Mouse (Mus musculus) kidney, embryonic 15.5 days (tissue): Measurements from ENCODE around the gene Gbp5. TPM values are rescaled to one million over a fixed set of nuclear protein-coding genes. Genes with fewer than 3 reads are reported as not detected.

Experiments used
- ATAC-seq: fragments of 200-750 bp; cut with Nextera tagmentation; replicated peaks from 2 replicates; pipeline ENCODE4 v1.8.0; 2017; ENCODE audit warnings: moderate TSS enrichment; ENCODE audit not compliant: low FRiP score
- H3K27ac ChIP-seq: fragments of 300-500 bp; sonication (generic); 2 replicates; pipeline ENCODE4 v1.5.1; 2015; ENCODE audit warnings: mild to moderate bottlenecking, inconsistent platforms
- H3K27me3 ChIP-seq: fragments of 300-500 bp; sonication (generic); 2 replicates; pipeline ENCODE4 v1.6.1; 2015; ENCODE audit warnings: inconsistent platforms
- H3K36me3 ChIP-seq: fragments of 300-500 bp; sonication (generic); 2 replicates; pipeline ENCODE4 v1.6.1; 2015; ENCODE audit warnings: inconsistent platforms
- H3K4me1 ChIP-seq: fragments of 300-500 bp; sonication (generic); 2 replicates; pipeline ENCODE4 v1.6.1; 2015; ENCODE audit warnings: inconsistent platforms
- H3K4me2 ChIP-seq: fragments of 300-500 bp; sonication (generic); 2 replicates; pipeline ENCODE4 v1.6.1; 2015; ENCODE audit warnings: moderate library complexity, mild to moderate bottlenecking, inconsistent platforms
- H3K4me3 ChIP-seq: fragments of 300-500 bp; sonication (generic); replicated peaks from 2 replicates; pipeline ENCODE4 v1.5.1; 2015; ENCODE audit warnings: mild to moderate bottlenecking, inconsistent platforms
- H3K9ac ChIP-seq: fragments of 300-500 bp; sonication (generic); 2 replicates; pipeline ENCODE4 v1.6.1; 2015; ENCODE audit warnings: mild to moderate bottlenecking, inconsistent platforms
- H3K9me3 ChIP-seq: fragments of 300-500 bp; sonication (generic); replicated peaks from 2 replicates; pipeline ENCODE4 v1.6.1; 2016; ENCODE audit warnings: inconsistent platforms
- WGBS: fragments of 180-500 bp; shearing (Covaris S2); methylation state at CpG from one replicate; pipeline ENCODE4 v1.1.7; 2015; ENCODE audit warnings: mixed read lengths; 5-methylcytosine and 5-hydroxymethylcytosine counted together
- polyA plus RNA-seq: library from polyadenylated mRNA; unstranded; fragments of >200 nt; fragmentation: Nextera tagmentation; extraction: Ambion mirVana; gene quantifications from 2 replicates; pipeline ENCODE4 v1.2.1, GENCODE M21; 2015

The Gbp5 gene
- polyA plus RNA-seq = 0.06 TPM in 2 replicates

DNA sequence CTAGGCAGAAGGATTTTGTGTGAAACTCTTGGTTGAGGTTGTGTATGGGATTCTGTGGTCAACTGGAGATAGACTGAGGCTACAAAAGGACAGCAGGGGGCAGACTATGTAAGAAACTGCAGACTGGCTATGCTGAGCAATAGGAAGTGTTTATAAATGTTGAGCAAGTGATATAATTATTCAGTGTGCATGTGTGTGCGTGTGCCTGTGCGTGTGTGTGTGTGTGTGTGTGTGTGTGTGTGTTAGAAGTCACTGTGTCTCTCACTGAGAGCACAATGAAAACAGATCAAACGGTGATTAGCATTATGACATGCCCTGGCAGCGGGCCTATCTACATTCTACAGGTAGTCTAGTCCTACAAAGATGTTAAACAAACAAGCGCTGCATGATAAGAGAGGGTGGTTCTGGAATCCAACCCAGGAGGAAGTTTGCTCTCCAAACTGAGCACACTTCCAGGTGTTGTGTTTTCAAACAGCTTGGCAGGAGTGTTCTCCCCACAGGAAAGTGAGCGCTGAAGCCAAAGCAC, at the start of gene Gbp5:
Gene Gbp5 (plus strand): TSS at position 443 of the 526 bp plus-strand sequence.
- H3K27me3 ChIP-seq = peaks cover 15% of the 10 kb centered on the region; the same call in 1 of the 2 replicates
- WGBS = 71% methylated on average over 6 of the region's 6 CpGs
- no peak; the same call in 1 of the 2 replicates for ATAC-seq
- H3K4me2 ChIP-seq = no peak within 1 kb of the TSS
- H3K36me3 ChIP-seq = no peaks in the 10 kb centered on the region
- no peak within 1 kb of the TSS for H3K27ac ChIP-seq
- no peaks in the 10 kb centered on the region for H3K9me3 ChIP-seq
- H3K9ac ChIP-seq = no peak within 1 kb of the TSS
- no peaks in the 10 kb centered on the region for H3K4me1 ChIP-seq
- H3K4me3 ChIP-seq = no peak within 1 kb of the TSS

- Histone ChIP-seq H3K9ac (no peak overlapping the region), H3K9me3 (no peaks in the 10 kb centered on the region), H3K36me3 (no peaks in the 10 kb centered on the region), H3K4me3 (no peak overlapping the region), H3K27ac (no peak overlapping the region), H3K4me1 (no peaks in the 10 kb centered on the region), H3K4me2 (no peak overlapping the region), H3K27me3 (no peaks in the 10 kb centered on the region)
- no peak for ATAC-seq
- 73% methylated on average over 7 of the region's 7 CpGs for WGBS
Measured at GRCm38 (mm10) chr3:142454198-142454597, 39.6 kb upstream of the Gbp5 start.

DNA sequence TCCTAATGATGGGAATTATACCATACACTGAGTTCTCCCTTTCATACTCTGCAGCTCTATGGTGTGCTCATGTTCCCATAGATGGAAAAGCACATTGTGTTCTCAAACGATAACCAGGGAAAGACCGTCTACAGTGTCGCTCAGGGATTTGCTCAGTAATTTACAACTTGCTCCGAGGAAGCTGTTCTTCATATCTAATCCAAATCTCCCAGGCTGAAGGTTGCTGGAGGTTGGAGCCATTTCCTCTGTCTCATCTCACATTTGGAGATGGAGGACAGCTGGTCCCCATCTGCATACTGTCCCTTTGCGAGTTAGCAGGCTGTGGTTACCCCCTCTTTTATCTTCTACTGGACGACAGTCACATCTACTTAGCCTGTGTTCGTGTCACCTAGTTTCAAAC, 34.5 kb upstream of the Gbp5 start:
- Histone ChIP-seq H3K27me3 (no peaks in the 10 kb centered on the region), H3K9me3 (no peaks in the 10 kb centered on the region), H3K27ac (no peak overlapping the region), H3K4me2 (no peak overlapping the region), H3K4me3 (no peak overlapping the region), H3K9ac (no peak overlapping the region), H3K36me3 (no peaks in the 10 kb centered on the region), H3K4me1 (0 out of 2 replicates have a peak, but pooled peaks cover 4% of the 10 kb centered on the region)
- ATAC-seq = peak; percentile 86
- WGBS = 36% methylated on average over 7 of the region's 7 CpGs

DNA sequence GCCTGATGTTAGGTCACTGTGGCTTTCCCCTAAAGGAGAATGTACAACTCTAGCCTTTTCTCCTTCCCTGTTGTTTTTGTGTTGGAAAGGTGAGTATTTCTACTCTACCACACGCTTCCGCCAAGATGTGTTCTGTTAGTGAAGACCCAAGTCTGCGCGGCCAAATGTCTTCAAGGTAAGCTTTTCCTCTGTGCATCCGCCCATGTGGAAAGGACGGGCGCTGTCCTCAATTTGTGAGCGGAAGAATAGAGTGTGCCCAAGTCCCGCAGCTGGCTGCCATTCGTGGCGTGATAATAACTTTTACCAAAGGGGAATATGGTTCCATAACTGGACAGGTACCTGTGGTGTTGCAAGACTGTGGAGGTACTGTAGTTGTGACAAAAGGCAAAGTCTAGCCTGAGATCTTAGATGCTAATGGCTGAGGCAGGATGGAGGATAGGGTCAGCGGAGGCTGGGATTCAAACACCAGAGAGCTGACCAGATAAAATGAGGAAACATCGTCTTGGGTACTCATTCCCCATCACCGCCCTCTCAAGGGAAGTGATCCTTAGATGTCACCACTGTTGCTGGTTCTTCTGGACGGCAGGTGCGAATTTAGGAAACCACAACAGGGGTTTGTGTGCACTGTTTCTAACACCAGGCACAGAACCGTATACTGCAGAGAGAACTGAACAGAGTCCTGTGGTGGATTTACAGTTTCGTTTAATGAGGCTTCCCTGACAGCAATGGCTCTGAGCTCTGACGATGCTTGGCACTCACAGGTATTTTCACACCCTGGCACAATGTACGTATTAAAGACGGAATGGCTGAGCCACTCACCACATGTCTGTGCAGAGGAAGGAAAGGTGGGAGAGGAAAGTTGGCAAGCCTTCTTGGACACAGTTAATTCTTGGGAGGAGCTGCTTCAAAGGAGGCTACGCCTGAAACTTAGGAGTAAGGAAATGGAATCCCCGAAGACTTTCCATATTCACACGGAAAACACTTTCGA, 30.7 kb upstream of the Gbp5 start:
- Histone ChIP-seq H3K4me3 (no peak overlapping the region), H3K9me3 (no peaks in the 10 kb centered on the region), H3K4me1 (0 out of 2 replicates have a peak, but pooled peaks cover 6% of the 10 kb centered on the region), H3K27me3 (no peaks in the 10 kb centered on the region), H3K9ac (no peak overlapping the region), H3K4me2 (no peak overlapping the region), H3K36me3 (no peaks in the 10 kb centered on the region), H3K27ac (no peak overlapping the region)
- no peak for ATAC-seq
- WGBS = 85% methylated on average over 25 of the region's 25 CpGs

DNA sequence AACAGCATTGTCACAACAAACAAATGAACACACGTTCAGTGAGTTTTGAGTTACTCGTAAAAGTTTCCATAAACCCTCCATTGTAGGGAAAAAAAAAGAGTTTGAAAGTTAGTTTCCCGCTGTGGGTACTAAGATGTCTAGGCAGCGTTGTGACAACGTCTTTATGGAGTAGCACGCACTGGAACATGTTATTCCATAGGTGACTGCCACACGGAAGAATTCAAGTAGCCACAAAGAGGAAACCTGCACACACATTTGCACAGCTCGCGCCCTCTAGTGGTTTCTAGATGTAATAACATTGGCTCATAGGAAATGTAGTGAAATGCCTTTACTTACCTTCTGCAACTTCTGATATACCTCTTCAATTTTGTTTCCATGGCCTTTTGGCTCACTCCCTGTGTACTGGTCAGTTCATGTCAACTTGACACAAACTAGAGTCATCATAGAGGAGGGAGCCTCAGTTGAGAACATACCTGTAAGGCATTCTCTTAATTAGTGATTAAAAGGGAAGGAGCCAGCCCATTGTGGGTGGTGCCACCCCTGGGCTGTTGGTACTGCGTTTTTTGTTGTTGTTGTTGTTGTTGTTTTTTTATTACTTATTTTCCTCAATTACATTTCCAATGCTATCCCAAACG, 19.3 kb upstream of the Gbp5 start:
- Histone ChIP-seq H3K27ac (no peak overlapping the region), H3K27me3 (no peaks in the 10 kb centered on the region), H3K9me3 (no peaks in the 10 kb centered on the region), H3K36me3 (no peaks in the 10 kb centered on the region), H3K4me3 (0 out of 2 replicates have a peak overlapping the region, but pooled peaks have one; percentile 21), H3K4me1 (0 out of 2 replicates have a peak, but pooled peaks cover 4% of the 10 kb centered on the region), H3K9ac (no peak overlapping the region), H3K4me2 (peak overlapping the region; percentile 51)
- ATAC-seq = peak; percentile 60; the same call in 1 of the 2 replicates
- 21% methylated on average over 11 of the region's 11 CpGs for whole genome bisulfite sequencing

GRCm38 (mm10) chr3:142475913-142476312, 17.9 kb upstream of the Gbp5 start:
- no peak overlapping the region for H3K9ac ChIP-seq
- H3K9me3 ChIP-seq = no peaks in the 10 kb centered on the region
- no peaks in the 10 kb centered on the region for H3K36me3 ChIP-seq
- H3K4me2 ChIP-seq = no peak overlapping the region
- no peak for ATAC-seq
- WGBS = 17% methylated on average over 4 of the region's 4 CpGs
- no peak overlapping the region for H3K27ac ChIP-seq
- H3K4me1 ChIP-seq = 0 out of 2 replicates have a peak, but pooled peaks cover 4% of the 10 kb centered on the region
- no peak overlapping the region for H3K4me3 ChIP-seq
- H3K27me3 ChIP-seq = no peaks in the 10 kb centered on the region

DNA sequence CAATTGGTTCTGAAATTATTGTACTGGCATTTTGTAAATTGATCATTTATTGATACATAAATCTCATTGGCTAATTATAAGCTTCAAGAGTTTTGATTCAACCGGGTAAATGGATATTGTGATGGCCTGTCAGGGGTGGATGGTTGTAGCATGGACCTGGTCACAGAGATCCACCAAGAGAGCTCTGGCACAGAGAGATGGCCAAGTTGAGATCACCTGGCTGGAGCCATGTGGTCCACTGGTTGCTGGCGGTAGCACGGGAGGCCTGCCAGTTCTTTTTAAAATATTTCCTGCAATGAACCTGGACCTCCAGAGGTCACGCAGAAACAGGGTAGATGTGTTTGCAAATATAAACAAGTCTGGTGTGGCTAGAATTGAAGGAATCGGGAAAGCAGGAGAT, 15.9 kb upstream of the Gbp5 start:
- Histone ChIP-seq H3K36me3 (no peaks in the 10 kb centered on the region), H3K4me3 (no peak overlapping the region)
- 79% methylated on average over 5 of the region's 5 CpGs for WGBS

DNA sequence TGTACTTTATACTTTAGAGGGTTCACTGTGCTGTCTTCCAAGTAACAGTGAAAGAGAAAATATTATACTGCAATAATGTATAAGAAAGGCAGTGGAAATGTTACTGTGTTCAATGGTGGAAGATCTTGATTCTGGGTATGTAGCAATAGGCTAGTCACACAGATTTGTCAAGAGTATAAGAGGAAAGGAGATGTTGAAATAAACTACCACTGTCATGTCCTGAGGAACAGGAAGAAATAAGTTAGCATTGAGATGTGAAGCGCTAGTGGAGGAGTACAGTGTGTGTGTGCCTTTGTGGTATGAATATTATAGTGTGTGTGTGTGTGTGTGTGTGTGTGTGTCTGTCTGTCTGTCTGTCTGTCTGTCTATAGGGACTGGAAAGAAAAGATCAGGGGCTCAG, 15.4 kb upstream of the Gbp5 start:
- WGBS = 85% methylated on average over 1 of the region's 1 CpGs
- no peak for ATAC-seq
- 0 out of 2 replicates have a peak, but pooled peaks cover 4% of the 10 kb centered on the region for H3K4me1 ChIP-seq
- no peaks in the 10 kb centered on the region for H3K36me3 ChIP-seq
- H3K4me3 ChIP-seq = no peak overlapping the region
- no peak overlapping the region for H3K4me2 ChIP-seq
- no peak overlapping the region for H3K9ac ChIP-seq
- no peak overlapping the region for H3K27ac ChIP-seq
- no peaks in the 10 kb centered on the region for H3K27me3 ChIP-seq
- no peaks in the 10 kb centered on the region for H3K9me3 ChIP-seq

More for the DNA sequence above, 15.9 kb upstream of the Gbp5 start:
- no peak for ATAC-seq
- Histone ChIP-seq H3K4me1 (0 out of 2 replicates have a peak, but pooled peaks cover 4% of the 10 kb centered on the region), H3K27me3 (no peaks in the 10 kb centered on the region), H3K27ac (no peak overlapping the region), H3K9me3 (no peaks in the 10 kb centered on the region), H3K4me2 (no peak overlapping the region), H3K9ac (no peak overlapping the region)

GRCm38 (mm10) chr3:142490465-142490864, 3.3 kb upstream of the Gbp5 start:
- Histone ChIP-seq H3K9ac (no peak overlapping the region), H3K4me2 (no peak overlapping the region), H3K27me3 (0 out of 2 replicates have a peak, but pooled peaks cover 7% of the 10 kb centered on the region), H3K9me3 (no peaks in the 10 kb centered on the region), H3K4me3 (no peak overlapping the region), H3K36me3 (no peaks in the 10 kb centered on the region), H3K27ac (no peak overlapping the region), H3K4me1 (no peaks in the 10 kb centered on the region)
- ATAC-seq = peak; percentile 73; the same call in 1 of the 2 replicates
- WGBS = 67% methylated on average over 1 of the region's 1 CpGs

GRCm38 (mm10) chr3:142495146-142495655, 1.4 kb downstream of the Gbp5 start:
- Histone ChIP-seq H3K4me1 (no peaks in the 10 kb centered on the region), H3K27ac (no peak overlapping the region), H3K4me2 (no peak overlapping the region), H3K36me3 (no peaks in the 10 kb centered on the region), H3K27me3 (peaks cover 12% of the 10 kb centered on the region; the same call in 1 of the 2 replicates), H3K4me3 (no peak overlapping the region), H3K9me3 (no peaks in the 10 kb centered on the region), H3K9ac (no peak overlapping the region)
- WGBS = 92% methylated on average over 5 of the region's 5 CpGs
- ATAC-seq = no peak

GRCm38 (mm10) chr3:142496113-142497101, 2.6 kb downstream of the Gbp5 start:
- H3K36me3 ChIP-seq = no peaks in the 10 kb centered on the region
- no peak for ATAC-seq
- no peaks in the 10 kb centered on the region for H3K4me1 ChIP-seq
- H3K4me3 ChIP-seq = 0 out of 2 replicates have a peak overlapping the region, but pooled peaks have one; percentile 6
- H3K9ac ChIP-seq = no peak overlapping the region
- H3K4me2 ChIP-seq = peak overlapping the region; percentile 43
- H3K27me3 ChIP-seq = peaks cover 9% of the 10 kb centered on the region; the same call in 1 of the 2 replicates
- H3K27ac ChIP-seq = no peak overlapping the region
- WGBS = 48% methylated on average over 14 of the region's 14 CpGs
- H3K9me3 ChIP-seq = no peaks in the 10 kb centered on the region
